Mouse (Mus musculus) small intestine, adult 2 months (tissue): ENCODE results near the gene Cog7.

Experiments used
- CTCF ChIP-seq: fragments of 200-500 bp; IDR thresholded peaks from 2 replicates; pipeline ENCODE4 v1.5.1; 2012; ENCODE audit warnings: low read depth, mild to moderate bottlenecking, control low read depth, inconsistent platforms, low read length, moderate library complexity, mixed read lengths; ENCODE audit not compliant: insufficient replicate concordance, insufficient read length; ENCODE audit errors: extremely low read depth
- POLR2A ChIP-seq: fragments of 200-500 bp; IDR thresholded peaks from 2 replicates; pipeline ENCODE4 v1.6.1; 2012; ENCODE audit warnings: low read depth, mild to moderate bottlenecking, control low read depth, inconsistent platforms, low read length, moderate library complexity

DNA sequence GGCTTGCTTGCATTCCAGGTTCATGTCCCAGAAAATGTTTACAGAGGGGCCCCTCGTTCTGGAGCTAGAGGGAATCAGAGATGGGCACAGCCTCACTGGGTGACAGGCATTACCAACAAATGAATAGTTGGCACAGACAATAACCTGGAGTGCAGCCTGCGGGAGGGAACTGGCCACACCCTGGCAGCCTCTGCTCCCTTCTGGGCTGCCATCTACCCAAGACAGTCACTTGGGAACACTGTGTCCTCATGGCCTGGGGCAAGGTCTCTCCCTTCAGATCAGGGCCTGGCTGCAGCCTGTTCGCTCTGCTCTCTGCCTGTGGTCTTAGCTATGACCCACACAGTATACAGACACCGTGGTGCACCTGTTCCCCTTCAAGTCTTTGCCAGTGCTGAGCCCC lies 74.6 kb downstream of the Cog7 start:
- no peak for TF ChIP-seq POLR2A
- no peak for TF ChIP-seq CTCF
